Mouse (Mus musculus) spleen, postnatal 4 days (tissue): ENCODE data around the gene Cdsn.

Experiments used
- DNase-seq, 2 experiments: peaks; one replicate each; pipeline ENCODE4 v3.0.0; 2022; ENCODE audit warnings: low spot score in 2 of 2

The Cdsn gene

GRCm38 (mm10) chr17:35569091-35569944, 17.4 kb downstream of the Cdsn start:
- DNase-seq, result no peak

DNA sequence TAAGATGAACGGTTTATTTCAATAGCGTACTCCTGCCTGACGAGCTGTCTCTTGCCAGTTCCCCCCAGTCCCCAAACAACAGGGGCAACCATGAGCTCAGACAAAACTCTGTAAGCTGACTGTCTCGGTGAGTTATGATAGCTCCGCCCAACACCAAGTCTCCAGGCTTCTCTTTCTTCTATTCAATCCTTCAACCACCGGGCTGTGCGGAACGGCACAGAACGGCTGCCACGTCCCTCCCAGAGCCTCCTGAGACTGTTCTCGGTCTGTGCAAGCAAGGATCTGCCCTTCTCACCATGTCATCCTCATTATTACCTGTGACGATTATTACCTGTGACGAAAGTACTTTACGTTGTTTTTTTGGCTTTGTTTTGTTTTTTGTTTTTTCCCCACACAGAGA, 18.9 kb downstream of the Cdsn start:
- no peak for DNase-seq

- DNase-seq, result no peak
These were observed 19.5 kb downstream of the Cdsn start for GRCm38 (mm10) chr17:35571477-35571876.

DNA sequence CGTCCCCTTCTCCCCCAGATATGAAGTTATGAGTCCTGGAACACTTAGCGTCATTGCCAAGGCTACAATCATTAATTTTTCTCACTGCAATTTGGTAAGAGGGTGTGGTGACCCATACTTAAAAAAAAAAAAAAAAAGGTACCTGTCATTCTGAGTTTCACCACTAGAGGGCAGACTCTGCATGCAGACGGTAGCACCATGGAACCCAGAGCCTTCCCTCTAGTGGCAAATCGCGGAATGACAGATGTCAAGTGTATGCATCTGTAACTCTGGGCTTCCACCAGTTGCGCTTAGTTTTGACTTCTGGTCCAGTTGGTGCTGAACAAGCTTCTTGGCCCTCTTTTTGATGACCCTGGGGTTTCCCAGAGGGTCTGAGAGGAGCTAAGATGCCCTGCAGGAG, 26.3 kb downstream of the Cdsn start:
- DNase-seq, result peak; percentile 80 to 93

DNA sequence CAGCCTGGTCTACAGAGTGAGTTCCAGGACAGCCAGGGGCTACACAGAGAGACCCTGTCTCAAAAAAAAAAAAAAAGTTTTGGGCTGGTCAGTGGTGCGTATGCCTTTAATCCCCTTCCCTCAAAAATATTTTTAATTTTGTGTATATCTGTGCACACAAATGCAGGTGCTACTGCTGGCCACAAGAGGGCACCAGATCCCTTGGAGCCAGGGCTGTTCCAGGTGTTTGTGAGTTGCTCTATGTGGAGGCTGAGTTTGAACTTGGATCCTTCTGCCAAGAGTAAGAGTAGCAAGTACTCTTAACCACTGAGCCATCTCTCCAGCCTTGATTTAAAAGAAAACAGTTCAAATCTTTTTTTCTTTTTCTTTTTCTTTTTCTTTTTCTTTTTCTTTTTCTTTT, 31.0 kb downstream of the Cdsn start:
- no peak for DNase-seq

DNA sequence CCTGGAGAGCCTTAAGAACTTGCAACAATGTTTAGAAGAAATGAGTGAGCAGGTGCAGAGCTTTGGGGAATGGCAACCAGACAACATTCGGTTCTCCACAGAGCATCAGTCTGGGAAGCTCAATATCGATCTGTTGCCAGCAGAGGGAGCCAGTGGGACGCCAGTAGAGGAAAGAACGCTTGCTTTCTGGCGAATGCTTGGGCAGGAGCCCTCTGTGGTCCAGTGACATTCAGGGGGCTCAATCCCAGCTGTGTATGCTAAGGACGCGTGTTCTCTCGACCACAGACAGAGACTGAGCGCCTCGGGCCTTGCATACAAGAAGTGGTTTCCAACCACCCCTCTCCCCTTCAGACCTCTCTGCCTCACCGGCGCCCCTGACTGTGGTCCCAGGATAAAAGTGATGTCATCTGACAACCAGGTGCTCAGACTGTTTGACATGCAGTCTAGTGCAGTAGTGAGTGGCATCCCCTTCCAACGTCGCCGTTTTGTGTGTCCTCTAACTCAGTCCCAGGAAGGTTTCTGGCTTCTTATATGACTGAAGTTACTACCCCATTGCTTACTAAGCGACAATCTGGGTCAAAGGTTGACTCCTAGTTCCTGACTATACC, 32.5 kb downstream of the Cdsn start:
- DNase-seq, result peak; percentile 55 to 85

- DNase-seq, result no peak
These were observed 35.4 kb downstream of the Cdsn start for GRCm38 (mm10) chr17:35587291-35587690.

- no peak for DNase-seq
These were observed 36.5 kb downstream of the Cdsn start for GRCm38 (mm10) chr17:35588387-35588786.

DNA sequence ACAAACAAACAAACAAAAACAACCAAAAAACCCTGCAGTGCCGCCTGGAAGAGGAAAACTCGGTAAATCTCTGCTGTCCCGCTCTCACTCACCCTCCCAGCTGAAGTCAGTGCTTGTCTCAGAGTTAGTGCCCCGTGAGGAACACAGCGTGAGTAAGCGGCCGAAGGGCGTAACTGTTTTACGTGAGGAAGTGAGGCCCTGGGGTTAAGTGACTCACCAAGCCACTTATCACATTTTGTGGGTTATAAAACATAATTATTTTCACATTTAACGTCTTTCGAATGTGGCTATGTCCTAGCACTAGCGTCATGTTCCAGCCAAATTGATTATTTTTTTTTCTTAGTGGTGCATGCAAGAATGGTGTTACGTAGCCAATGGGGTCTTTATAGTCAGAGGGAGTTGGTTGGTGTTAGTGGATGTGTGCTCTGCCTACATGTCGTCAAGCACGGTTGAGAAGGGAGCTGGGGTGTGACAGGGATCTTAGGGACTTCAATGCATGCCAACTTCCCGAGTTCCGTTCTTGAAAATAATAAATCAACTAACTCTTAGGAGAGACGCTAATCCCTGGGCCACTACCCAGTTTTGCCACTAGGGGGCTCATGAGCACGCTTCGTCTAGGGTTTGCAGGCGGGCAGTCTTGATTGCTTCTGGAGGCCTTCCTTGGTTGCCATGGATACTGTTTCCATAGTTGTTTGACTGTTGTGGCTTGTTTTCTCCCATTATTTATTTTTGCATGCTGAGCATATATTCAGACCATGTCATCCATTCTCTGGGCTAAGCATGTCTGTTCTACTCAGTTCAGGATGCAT, 38.7 kb downstream of the Cdsn start:
- peak; percentile 53 to 85 for DNase-seq

DNA sequence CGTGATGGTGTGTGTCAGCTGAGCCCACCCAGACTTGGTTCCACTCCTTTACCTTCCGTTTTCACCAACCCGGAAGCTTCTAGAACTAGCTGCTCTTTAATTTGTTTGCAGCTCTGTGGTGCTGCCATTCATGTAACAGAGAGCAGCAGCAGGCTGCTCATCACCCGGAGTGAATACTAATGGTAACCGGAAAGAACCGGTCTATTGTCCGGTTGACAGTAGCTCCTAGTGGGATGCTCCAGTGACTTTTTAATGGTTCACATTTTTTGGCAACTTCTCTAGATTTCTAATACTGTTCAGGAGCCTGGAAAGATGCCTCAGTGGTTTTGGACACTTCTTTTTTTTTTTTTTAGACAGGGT, 39.3 kb downstream of the Cdsn start:
- DNase-seq, result no peak

DNA sequence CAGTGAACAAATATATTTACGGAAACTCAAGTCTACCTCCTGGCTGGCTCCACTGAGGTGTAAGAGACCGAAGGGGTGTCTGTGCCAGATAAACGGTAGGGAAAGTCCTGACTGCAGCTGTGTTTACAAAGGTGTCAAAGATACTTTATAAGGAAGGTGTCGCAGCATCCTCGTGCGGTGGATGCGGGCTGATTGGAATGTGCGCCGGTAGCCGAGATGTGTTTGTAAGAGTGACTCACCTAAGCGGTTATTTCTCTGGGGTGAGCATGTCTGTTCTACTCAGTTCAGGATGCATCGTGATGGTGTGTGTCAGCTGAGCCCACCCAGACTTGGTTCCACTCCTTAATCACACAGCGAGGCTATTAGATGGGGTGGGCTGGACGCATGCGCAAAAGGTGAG, 39.8 kb downstream of the Cdsn start:
- no peak for DNase-seq

DNA sequence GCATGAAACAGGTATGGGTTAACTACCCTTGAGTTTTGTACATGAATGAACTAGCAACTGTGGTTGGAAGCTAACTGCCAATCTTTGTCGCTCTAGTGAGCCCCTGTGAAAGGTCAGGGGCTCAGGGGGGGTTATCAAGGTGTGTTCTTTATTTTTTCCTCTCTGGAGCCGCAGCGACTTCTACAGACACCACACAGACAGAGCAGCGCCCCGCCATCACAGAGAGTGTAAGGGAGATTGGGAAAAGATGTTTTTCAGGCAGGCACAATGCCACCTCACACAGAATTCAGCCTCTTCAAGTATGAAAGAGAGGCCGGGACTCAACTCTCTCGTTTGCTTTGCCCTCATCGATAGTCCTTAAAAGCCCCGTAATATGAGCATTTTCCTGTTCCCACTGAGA, 40.2 kb downstream of the Cdsn start:
- no peak for DNase-seq

- no peak for DNase-seq
These were observed 41.9 kb downstream of the Cdsn start for GRCm38 (mm10) chr17:35593786-35594185.

- DNase-seq, result no peak
These were observed 42.5 kb downstream of the Cdsn start for GRCm38 (mm10) chr17:35594456-35594855.

DNA sequence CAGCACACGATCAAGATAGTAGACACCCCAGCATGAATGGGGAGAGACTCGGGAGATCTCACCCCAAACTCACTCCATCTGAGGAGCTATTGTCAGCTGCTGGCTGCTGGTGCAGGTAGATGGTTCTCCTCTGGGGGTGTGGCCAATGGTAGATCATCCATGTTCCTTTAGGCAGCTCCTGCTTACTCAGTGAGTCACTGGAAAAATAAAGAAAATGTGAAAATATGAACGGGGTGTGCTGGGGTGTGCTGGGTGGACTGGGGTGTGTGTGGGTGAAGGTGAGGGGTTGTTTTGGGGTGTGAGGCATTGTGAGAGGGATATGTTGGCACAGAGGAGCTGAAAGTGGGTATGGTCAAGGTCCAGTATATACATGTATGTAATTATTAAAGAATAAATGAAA, 45.5 kb downstream of the Cdsn start:
- DNase-seq, result no peak

- no peak for DNase-seq
These were observed 49.3 kb downstream of the Cdsn start, which contains the start of gene Sfta2 for GRCm38 (mm10) chr17:35601249-35601648. TSS of gene Sfta2 (plus strand) at chr17:35601549.

- DNase-seq, result no peak
These were observed 49.9 kb downstream of the Cdsn start for GRCm38 (mm10) chr17:35601736-35602354.
